Mouse (Mus musculus) G1E-ER4 (cell line): ENCODE data around the gene Serpina1e. TPM values are rescaled to one million over a fixed set of nuclear protein-coding genes. Genes with fewer than 3 reads are reported as not detected.
"Not testable (repeated sequence)": the region's sequence is repeated elsewhere in the genome, so short reads cannot be mapped to it uniquely, and the experiment has no call there.

Source experiments
- GATA1 ChIP-seq: IDR thresholded peaks from one replicate; pipeline ENCODE4 v1.8.0; 2012; ENCODE audit warnings: low read length, inconsistent platforms
- polyA plus RNA-seq: library from polyadenylated mRNA; stranded (reverse); fragments of >175 nt; gene quantifications from 2 replicates; pipeline ENCODE4 v1.2.3, GENCODE M21; 2012

Gene Serpina1e
- polyA plus RNA-seq, 1 experiment: not detected

DNA sequence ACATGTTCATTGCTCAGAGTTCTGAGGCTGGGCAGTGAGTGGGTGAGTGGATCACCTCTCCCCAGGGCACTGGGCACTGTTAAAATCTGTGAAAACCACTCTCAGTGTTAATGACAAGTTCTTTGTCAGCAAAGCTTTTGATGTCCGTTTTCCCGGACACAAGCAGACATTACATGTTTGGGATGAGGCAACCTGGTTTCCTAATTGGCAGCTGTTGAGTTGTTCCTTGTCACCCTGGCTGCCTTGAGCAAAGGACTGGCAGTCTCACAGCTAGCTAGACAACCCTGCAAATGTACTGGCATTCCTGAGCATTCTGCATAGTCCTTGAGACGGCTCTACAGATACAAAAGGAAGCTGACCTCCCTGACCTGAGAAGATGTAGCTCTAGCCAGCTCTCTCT lies 18.3 kb upstream of the Serpina1e start:
- TF ChIP-seq GATA1: no peak

DNA sequence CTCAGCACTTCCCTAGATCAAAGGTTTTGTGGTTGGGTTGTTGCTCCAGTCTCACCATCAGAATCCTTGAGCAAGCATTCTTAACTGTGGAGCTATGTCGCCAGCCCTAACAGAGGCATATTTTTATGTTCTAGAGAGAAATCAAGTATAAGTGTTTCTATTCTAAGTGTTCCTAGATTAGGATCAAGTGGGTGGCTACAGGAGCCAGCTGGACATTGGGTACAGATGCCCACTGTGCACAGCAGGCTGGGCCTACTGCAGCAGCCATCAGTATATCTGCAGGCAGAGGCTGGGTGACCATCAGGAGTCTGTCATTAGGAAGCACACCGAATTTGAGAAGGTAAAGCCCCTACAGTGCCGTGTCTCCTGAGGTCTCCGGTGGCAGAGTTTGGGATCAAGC lies 12.3 kb upstream of the Serpina1e start:
- no peak for TF ChIP-seq GATA1

DNA sequence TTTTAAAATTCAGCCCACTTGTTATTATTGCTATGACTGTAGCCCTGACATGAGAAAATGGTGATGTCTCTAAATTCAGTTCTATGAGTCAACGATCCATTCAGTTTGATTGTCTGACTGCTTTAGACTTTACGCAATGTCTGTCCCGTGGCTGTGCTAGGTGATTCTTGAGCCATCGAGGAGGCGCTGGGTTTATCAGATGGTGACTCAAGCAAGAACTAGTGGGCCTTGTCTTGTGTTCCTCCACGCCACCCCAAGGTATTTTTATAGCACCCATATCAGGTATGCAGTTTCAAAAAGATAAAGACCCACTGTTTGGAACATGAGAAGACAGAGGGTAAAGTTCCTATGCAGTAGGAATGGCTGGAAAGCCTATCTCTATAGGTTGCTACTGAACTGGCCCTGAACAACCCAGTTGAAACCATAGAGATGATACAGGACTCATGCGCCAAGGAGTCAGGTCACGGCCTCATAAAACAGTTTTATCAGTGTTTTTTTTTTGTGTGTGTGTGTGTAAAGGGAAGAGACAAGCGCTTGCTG lies 10.9 kb upstream of the Serpina1e start:
- no peak for TF ChIP-seq GATA1

DNA sequence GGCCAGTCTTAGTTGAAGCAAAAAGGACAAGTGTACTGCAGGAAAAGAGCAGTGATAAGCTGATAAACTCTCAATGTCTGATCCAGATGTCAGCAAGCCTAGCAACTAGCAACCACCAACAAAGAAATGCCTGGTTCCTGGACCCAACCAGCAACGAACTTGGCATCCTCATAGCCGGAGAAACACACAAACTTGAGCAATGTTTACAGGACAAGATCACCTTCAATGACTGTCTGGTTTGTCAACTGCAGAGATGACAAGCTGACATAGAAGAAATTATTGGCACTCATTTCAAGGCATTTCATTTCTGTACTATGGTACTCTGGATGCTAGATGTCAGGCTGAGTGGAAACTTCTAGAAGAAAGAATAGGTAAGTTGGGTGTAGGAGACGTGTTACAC lies 8.0 kb upstream of the Serpina1e start:
- no peak for TF ChIP-seq GATA1

DNA sequence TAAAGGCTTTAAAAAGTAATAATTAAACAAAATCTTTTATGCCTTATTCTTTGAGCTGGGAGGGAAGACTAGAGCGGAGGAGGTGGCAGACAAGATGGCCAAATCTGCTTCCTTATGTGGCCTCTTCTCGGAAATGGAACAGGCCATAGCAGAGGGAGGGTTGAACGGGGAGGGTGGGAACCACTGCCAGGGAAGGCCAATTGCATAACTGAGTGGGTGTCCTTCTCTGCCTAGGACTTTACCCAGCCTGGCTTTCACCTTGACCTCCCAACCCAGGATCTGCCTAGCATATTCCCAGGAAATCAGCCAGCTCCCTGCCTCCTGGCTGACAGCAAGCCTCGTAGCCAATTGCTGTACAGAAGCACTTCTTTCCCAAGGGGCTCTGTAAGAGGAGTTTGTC lies 4.5 kb upstream of the Serpina1e start:
- TF ChIP-seq GATA1: no peak

DNA sequence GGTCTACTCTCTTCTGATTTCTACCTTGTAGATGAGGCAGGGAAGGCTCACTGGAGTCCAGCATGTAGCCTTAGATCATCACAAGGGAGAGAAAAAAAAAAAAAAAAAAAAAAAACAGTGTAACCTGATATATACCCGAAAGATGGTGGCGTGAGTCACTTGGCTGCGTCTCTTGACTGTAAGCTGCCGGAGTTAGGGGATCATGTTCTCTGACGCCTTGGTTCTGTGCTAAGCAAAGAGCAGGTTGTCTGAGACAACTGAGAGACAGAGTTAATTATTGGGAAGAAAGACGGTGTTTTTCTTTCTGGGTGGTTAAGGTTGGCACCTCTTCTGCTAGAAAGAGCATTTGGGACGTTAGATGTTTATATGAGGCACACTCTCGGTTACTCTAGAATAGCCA lies 4.1 kb upstream of the Serpina1e start:
- no peak for TF ChIP-seq GATA1

DNA sequence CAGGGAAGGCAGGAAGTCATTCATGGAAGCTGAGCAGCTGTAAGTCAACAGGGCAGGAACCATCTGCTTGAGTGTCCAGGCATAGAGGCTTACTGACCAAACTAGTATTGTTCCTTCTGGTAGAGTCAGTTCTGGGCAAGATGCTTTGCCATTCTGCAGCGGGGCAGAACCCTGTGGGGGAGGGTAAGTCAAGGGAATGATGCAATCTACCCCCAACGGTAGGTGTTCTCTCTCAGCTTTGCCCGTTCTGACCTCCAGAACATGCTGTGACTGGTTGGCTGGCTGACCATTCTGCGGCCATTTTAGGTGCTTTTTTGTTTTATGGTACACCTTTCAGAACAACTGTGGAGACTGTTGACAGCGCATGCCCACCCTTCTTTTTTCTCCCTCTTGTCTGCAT lies 3.6 kb upstream of the Serpina1e start:
- no peak for TF ChIP-seq GATA1

DNA sequence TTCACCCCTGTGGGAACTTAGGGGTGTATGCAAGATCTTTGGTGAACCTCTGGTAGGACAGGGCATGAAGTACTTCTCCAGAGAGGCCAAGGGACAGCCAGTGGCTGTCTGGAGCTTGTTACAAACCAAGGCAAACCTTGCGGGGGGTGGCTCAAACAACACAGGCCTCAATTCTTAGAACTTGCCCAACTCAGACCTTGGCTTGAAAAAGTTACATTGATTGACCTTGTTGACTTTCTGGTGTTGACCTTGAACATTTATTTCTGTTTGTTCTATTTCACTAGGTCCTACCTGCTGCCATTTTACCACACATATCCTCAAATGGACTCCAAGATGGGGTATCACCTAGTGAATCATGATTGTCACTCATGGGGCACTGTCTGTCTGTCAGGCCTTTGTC lies 2.9 kb upstream of the Serpina1e start:
- no peak for TF ChIP-seq GATA1

DNA sequence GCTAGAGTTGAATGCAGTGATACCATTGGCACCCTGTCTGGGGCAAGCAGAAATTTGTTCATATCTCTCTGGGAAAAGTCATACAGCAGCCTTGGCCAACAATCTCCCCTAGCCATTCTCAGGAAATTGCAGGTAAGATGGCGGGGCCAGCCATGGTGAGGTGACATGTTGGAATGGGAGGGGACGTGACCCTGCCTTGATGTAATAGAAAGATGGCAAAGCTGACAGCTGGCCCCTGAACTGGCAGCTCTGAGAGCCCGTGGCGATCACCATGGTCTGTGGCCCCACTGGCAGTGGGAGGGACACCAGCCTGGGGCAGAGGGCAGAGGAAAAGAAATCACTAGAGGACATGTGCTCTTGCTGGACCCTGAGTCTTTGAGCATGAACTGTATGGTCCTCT lies 12.5 kb downstream of the Serpina1e start:
- TF ChIP-seq GATA1: no peak

DNA sequence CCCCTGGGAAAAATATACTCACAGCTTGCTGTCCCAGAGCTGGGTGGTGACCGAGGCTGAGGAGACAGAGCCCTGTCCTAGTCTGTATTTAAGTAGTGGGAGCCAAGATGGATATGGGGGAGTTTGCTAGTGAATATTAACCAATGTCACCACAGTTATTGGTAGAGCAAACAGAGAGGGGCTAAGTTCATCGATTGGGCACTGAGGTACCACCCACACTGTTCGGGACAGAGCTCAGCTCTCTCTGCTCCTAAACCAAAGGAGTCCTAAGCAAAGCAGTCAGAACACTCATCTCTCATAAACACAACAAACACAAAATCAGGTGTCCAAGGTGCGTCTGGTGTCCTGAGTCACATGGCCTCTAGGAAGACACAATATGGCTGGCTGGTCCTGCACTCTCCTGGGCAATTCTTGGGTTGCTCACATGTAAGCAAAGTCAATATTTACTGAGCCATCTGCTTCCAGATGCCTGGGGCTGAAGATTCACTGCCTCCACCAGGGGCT lies 53.9 kb downstream of the Serpina1e start, which contains the start of gene Serpina1c:
Serpina1c (minus strand) TSS at position 51 of the 504 bp plus-strand sequence.
- TF ChIP-seq GATA1: not testable (repeated sequence)

Other genes with a start within 250 kb of the Serpina1e start
- not detected in 2 replicates for gene Serpina1d, start 185.4 kb downstream of the Serpina1e start, polyA plus RNA-seq
- not detected in 2 replicates for gene Serpina1b, start 128.6 kb downstream of the Serpina1e start, polyA plus RNA-seq
- gene Serpina1a, start 95.4 kb downstream of the Serpina1e start, polyA plus RNA-seq: not detected in 2 replicates
- not detected in 2 replicates for gene Serpina1c, start 54.1 kb downstream of the Serpina1e start, polyA plus RNA-seq
- gene Serpina11, start 31.0 kb upstream of the Serpina1e start, polyA plus RNA-seq: not detected in 2 replicates
- gene Serpina9, start 54.8 kb upstream of the Serpina1e start, polyA plus RNA-seq: not detected in 2 replicates
- not detected in 2 replicates for gene Serpina12, start 85.5 kb upstream of the Serpina1e start, polyA plus RNA-seq
- gene Serpina5, start 142.1 kb upstream of the Serpina1e start, polyA plus RNA-seq: not detected in 2 replicates
- gene Serpina3a, start 153.7 kb upstream of the Serpina1e start, polyA plus RNA-seq: not detected in 2 replicates
- gene Serpina3b, start 169.0 kb upstream of the Serpina1e start, polyA plus RNA-seq: not detected in 2 replicates
- gene Serpina3c, start 194.9 kb upstream of the Serpina1e start, polyA plus RNA-seq: not detected in 2 replicates